Mouse (Mus musculus): ENCODE data around the gene Rgl3. TPM values are rescaled to one million over a fixed set of nuclear protein-coding genes. Genes with fewer than 3 reads are reported as not detected.

The Rgl3 gene
- polyA plus RNA-seq, 1 experiment from 2014 or later = 1.8 TPM

DNA sequence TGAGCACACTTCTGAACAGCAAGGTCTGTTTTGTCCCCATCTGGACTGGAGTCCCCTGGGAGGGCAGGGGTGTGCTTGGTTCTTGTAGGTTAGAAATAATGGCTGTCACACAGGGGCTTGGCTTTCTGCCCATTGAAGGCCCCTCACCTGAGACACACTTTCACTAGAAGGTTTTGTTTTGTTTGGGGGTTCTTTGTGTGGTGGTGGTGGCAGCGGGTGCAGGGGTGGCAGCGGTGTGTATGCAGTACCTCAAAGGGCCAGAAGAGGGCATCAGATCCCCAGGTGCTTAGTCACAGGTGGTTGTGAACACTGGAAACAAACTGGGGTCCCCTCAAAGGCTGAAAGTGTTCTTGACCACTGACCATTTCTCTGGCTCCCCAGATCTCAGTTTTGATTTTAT, 11.3 kb downstream of the Rgl3 start:
- no peak overlapping the region for H3K4me2 ChIP-seq (replicated peaks)
- no peak overlapping the region for H3K27ac ChIP-seq (replicated peaks)
- H3K4me3 ChIP-seq (replicated peaks) = no peak overlapping the region
- ATAC-seq (ENCODE audit: insufficient number of reproducible peaks, low FRiP score, low TSS enrichment, low read depth) = no peak
- H3K9me3 ChIP-seq (replicated peaks) = no peaks in the 10 kb centered on the region
- no peak overlapping the region for H3K9ac ChIP-seq
- H3K4me1 ChIP-seq = peaks cover 4% of the 10 kb centered on the region; the same call in 1 of the 2 replicates
- no peaks in the 10 kb centered on the region for H3K36me3 ChIP-seq
- WGBS = 21% methylated on average over 2 of the region's 2 CpGs
- no peaks in the 10 kb centered on the region for H3K27me3 ChIP-seq

DNA sequence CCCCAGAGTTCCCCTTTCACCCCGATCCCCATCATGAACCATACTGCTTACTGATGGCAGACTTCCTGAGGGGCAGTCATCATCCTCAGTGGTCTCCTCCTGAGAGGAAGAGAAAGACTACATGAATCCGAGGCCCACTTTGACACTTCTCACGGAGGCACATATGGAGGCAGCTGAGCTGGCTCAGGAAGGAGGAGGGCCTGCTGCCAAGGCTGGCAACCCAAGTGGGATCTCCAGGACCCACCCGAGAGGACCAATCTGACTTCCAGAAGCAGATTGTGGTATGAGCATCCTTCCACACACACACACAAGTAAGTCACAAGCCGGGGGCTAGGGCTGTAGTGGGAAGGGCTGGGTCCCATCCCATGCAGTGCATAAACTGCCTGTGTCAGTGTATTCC, 11.9 kb downstream of the Rgl3 start:
- Histone ChIP-seq H3K36me3 (no peaks in the 10 kb centered on the region), H3K4me2 (replicated peaks) (no peak overlapping the region), H3K4me3 (replicated peaks) (no peak overlapping the region), H3K9ac (no peak overlapping the region), H3K27ac (replicated peaks) (no peak overlapping the region), H3K9me3 (replicated peaks) (no peaks in the 10 kb centered on the region), H3K27me3 (no peaks in the 10 kb centered on the region), H3K4me1 (peaks cover 4% of the 10 kb centered on the region; the same call in 1 of the 2 replicates)
- no peak for ATAC-seq (ENCODE audit: insufficient number of reproducible peaks, low FRiP score, low TSS enrichment, low read depth)
- WGBS = 68% methylated on average over 5 of the region's 5 CpGs

- Histone ChIP-seq H3K27me3 (no peaks in the 10 kb centered on the region), H3K4me2 (replicated peaks) (no peak overlapping the region), H3K4me1 (peaks cover 4% of the 10 kb centered on the region; the same call in 1 of the 2 replicates), H3K27ac (replicated peaks) (no peak overlapping the region), H3K36me3 (no peaks in the 10 kb centered on the region), H3K4me3 (replicated peaks) (no peak overlapping the region), H3K9ac (no peak overlapping the region), H3K9me3 (replicated peaks) (no peaks in the 10 kb centered on the region)
- no peak for ATAC-seq (ENCODE audit: insufficient number of reproducible peaks, low FRiP score, low TSS enrichment, low read depth)
- WGBS = 67% methylated on average over 7 of the region's 10 CpGs
Measured at GRCm38 (mm10) chr9:21976626-21977175, 12.5 kb downstream of the Rgl3 start.

- Histone ChIP-seq H3K27ac (replicated peaks) (no peak overlapping the region), H3K4me2 (replicated peaks) (no peak overlapping the region), H3K27me3 (no peaks in the 10 kb centered on the region), H3K4me1 (no peaks in the 10 kb centered on the region), H3K36me3 (no peaks in the 10 kb centered on the region), H3K4me3 (replicated peaks) (no peak overlapping the region), H3K9ac (no peak overlapping the region), H3K9me3 (replicated peaks) (no peaks in the 10 kb centered on the region)
- ATAC-seq (ENCODE audit: insufficient number of reproducible peaks, low FRiP score, low TSS enrichment, low read depth) = no peak
- WGBS = 87% methylated on average over 4 of the region's 4 CpGs
Measured at GRCm38 (mm10) chr9:21969304-21969703, 19.9 kb downstream of the Rgl3 start.

GRCm38 (mm10) chr9:21968883-21969282, 20.4 kb downstream of the Rgl3 start:
- Histone ChIP-seq H3K4me1 (no peaks in the 10 kb centered on the region), H3K27ac (replicated peaks) (no peak overlapping the region)

DNA sequence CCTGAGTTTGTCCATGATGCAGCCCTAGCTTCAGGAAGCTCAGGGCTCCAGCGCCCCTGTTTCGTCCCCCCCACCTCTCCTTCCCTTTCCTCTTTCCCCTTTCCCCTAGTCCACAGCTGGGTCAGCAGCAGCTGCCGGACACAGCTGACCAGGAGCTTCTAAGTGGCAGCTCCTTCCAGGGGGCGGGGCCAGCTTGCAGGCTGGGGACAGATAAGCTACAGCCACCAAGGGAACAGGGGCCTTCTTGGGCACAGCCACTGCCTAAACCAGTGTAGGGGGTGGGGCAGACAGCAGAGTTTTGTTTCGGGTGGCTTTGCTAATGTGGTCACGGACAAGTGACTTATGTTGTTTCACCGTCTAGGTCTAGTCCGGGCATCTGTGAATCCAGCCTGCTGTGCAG, 25.8 kb downstream of the Rgl3 start, which contains the start of gene Epor:
TSS of gene Epor (minus strand) at position 90 of the 400 bp plus-strand sequence.
- ATAC-seq (ENCODE audit: insufficient number of reproducible peaks, low FRiP score, low TSS enrichment, low read depth) = no peak

More at GRCm38 (mm10) chr9:21968883-21969282, 20.4 kb downstream of the Rgl3 start:
- no peaks in the 10 kb centered on the region for H3K9me3 ChIP-seq (replicated peaks)
- no peak overlapping the region for H3K9ac ChIP-seq
- H3K4me3 ChIP-seq (replicated peaks) = no peak overlapping the region
- H3K36me3 ChIP-seq = no peaks in the 10 kb centered on the region
- H3K27me3 ChIP-seq = no peaks in the 10 kb centered on the region
- ATAC-seq (ENCODE audit: insufficient number of reproducible peaks, low FRiP score, low TSS enrichment, low read depth) = no peak
- WGBS = 62% methylated on average over 6 of the region's 6 CpGs
- no peak overlapping the region for H3K4me2 ChIP-seq (replicated peaks)

GRCm38 (mm10) chr9:21962416-21963059, 26.7 kb downstream of the Rgl3 start:
- peak overlapping the region; percentile 78 for H3K4me2 ChIP-seq (replicated peaks)
- peaks cover 42% of the 10 kb centered on the region for H3K27me3 ChIP-seq
- H3K4me1 ChIP-seq = peaks cover 34% of the 10 kb centered on the region
- peak overlapping the region; percentile 47 for H3K4me3 ChIP-seq (replicated peaks)
- no peak overlapping the region for H3K27ac ChIP-seq (replicated peaks)
- peak overlapping the region; percentile 21; the same call in 1 of the 2 replicates for H3K9ac ChIP-seq
- H3K36me3 ChIP-seq = no peaks in the 10 kb centered on the region
- peak; percentile 62 for ATAC-seq (ENCODE audit: insufficient number of reproducible peaks, low FRiP score, low TSS enrichment, low read depth)
- WGBS = 2% methylated on average over 34 of the region's 34 CpGs
- no peaks in the 10 kb centered on the region for H3K9me3 ChIP-seq (replicated peaks)

More for the DNA sequence above, 25.8 kb downstream of the Rgl3 start, which contains the start of gene Epor:
- Histone ChIP-seq H3K9me3 (replicated peaks) (no peaks in the 10 kb centered on the region), H3K4me3 (replicated peaks) (peak within 1 kb of the TSS; percentile 47), H3K27ac (replicated peaks) (no peak within 1 kb of the TSS), H3K36me3 (no peaks in the 10 kb centered on the region), H3K9ac (peak within 1 kb of the TSS; percentile 21; the same call in 1 of the 2 replicates), H3K27me3 (peaks cover 42% of the 10 kb centered on the region), H3K4me2 (replicated peaks) (peak within 1 kb of the TSS; percentile 78), H3K4me1 (peaks cover 34% of the 10 kb centered on the region)
- WGBS = 19% methylated on average over 8 of the region's 8 CpGs

DNA sequence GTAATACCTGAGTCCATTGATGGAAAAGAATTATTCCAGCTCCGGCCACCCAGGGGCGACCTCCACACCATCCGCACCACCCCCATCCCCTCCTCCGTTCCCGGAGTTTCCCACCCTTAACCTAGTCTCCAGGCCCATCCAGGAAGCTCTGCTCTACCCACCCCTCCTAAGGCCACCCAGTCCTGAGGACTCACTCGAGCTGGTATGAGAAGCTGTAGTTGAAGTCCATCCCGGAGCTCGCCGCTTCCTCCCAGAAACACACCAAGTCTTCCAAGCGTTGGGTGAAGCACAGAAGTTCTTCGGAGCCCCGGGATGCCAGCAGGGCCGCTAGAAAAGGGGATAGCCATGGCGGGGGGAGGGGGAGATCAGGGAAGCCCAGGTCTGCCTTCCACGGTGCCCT, 27.2 kb downstream of the Rgl3 start:
- Histone ChIP-seq H3K27me3 (peaks cover 42% of the 10 kb centered on the region), H3K4me2 (replicated peaks) (peak overlapping the region; percentile 78), H3K4me3 (replicated peaks) (peak overlapping the region; percentile 47), H3K9me3 (replicated peaks) (no peaks in the 10 kb centered on the region), H3K36me3 (no peaks in the 10 kb centered on the region), H3K9ac (no peak overlapping the region), H3K4me1 (peaks cover 34% of the 10 kb centered on the region), H3K27ac (replicated peaks) (no peak overlapping the region)
- no peak for ATAC-seq (ENCODE audit: insufficient number of reproducible peaks, low FRiP score, low TSS enrichment, low read depth)
- WGBS = under 1% methylated on average over 15 of the region's 15 CpGs

GRCm38 (mm10) chr9:21961366-21961980, 27.8 kb downstream of the Rgl3 start:
- peak overlapping the region; percentile 78 for H3K4me2 ChIP-seq (replicated peaks)
- no peak for ATAC-seq (ENCODE audit: insufficient number of reproducible peaks, low FRiP score, low TSS enrichment, low read depth)
- H3K9me3 ChIP-seq (replicated peaks) = no peaks in the 10 kb centered on the region
- no peak overlapping the region for H3K9ac ChIP-seq
- 2% methylated on average over 35 of the region's 35 CpGs for WGBS
- peak overlapping the region; percentile 47 for H3K4me3 ChIP-seq (replicated peaks)
- no peak overlapping the region for H3K27ac ChIP-seq (replicated peaks)
- H3K27me3 ChIP-seq = peaks cover 42% of the 10 kb centered on the region
- H3K4me1 ChIP-seq = peaks cover 38% of the 10 kb centered on the region
- no peaks in the 10 kb centered on the region for H3K36me3 ChIP-seq

DNA sequence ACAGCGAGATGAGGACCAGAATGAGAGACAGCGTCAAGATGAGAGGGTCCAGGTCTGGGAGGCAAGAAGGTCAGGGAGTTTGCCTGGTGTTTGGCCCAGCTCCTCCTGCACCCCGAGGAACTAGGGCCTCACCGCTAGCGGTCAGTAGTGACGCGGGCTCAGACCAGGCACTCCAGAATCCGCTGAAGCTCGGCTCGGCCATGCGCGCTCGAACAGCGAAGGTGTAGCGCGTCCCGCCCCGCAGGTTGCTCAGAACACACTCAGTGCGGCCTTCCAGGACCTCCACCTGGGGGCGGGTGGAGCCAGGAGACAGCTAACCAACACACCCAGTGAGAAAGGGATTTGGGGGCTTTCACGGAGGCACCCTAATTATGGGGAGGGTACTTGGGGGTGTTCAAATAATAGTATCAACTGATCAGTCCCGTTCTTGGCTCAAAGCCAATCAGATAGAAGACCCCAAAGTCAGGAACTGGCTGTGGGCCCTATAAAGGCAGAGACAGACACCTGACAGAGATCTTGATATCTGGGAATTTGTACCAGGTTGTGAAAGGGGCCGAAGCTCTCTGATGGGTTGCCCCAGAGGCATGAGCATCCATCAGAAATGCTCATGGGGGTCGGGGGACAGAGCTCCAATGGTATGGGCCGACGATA, 28.6 kb downstream of the Rgl3 start:
- peaks cover 41% of the 10 kb centered on the region for H3K4me1 ChIP-seq
- H3K9ac ChIP-seq = no peak overlapping the region
- no peak overlapping the region for H3K4me3 ChIP-seq (replicated peaks)
- no peak overlapping the region for H3K4me2 ChIP-seq (replicated peaks)
- H3K9me3 ChIP-seq (replicated peaks) = no peaks in the 10 kb centered on the region
- H3K27me3 ChIP-seq = peaks cover 42% of the 10 kb centered on the region
- H3K27ac ChIP-seq (replicated peaks) = no peak overlapping the region
- no peak for ATAC-seq (ENCODE audit: insufficient number of reproducible peaks, low FRiP score, low TSS enrichment, low read depth)
- no peaks in the 10 kb centered on the region for H3K36me3 ChIP-seq
- 13% methylated on average over 26 of the region's 26 CpGs for WGBS

GRCm38 (mm10) chr9:21960135-21960534, 29.1 kb downstream of the Rgl3 start:
- no peak overlapping the region for H3K4me3 ChIP-seq (replicated peaks)
- no peaks in the 10 kb centered on the region for H3K36me3 ChIP-seq
- ATAC-seq (ENCODE audit: insufficient number of reproducible peaks, low FRiP score, low TSS enrichment, low read depth) = no peak
- peaks cover 42% of the 10 kb centered on the region for H3K27me3 ChIP-seq
- no peak overlapping the region for H3K9ac ChIP-seq
- no peak overlapping the region for H3K4me2 ChIP-seq (replicated peaks)
- peaks cover 41% of the 10 kb centered on the region for H3K4me1 ChIP-seq
- whole genome bisulfite sequencing = 50% methylated on average over 9 of the region's 9 CpGs
- H3K9me3 ChIP-seq (replicated peaks) = no peaks in the 10 kb centered on the region
- no peak overlapping the region for H3K27ac ChIP-seq (replicated peaks)

All from embryonic facial prominence, embryonic 15.5 days (tissue).